Mouse (Mus musculus) neural tube, embryonic 10.5 days (tissue): ENCODE data around the gene Pias4.
"Not testable (repeated sequence)": the region's sequence is repeated elsewhere in the genome, so short reads cannot be mapped to it uniquely, and the experiment has no call there.

Experiments used
- DNase-seq: peaks from one replicate; pipeline ENCODE4 v3.0.0-alpha.2; 2017; ENCODE audit warnings: low spot score; ENCODE audit errors: extremely low spot score

Gene Pias4

DNA sequence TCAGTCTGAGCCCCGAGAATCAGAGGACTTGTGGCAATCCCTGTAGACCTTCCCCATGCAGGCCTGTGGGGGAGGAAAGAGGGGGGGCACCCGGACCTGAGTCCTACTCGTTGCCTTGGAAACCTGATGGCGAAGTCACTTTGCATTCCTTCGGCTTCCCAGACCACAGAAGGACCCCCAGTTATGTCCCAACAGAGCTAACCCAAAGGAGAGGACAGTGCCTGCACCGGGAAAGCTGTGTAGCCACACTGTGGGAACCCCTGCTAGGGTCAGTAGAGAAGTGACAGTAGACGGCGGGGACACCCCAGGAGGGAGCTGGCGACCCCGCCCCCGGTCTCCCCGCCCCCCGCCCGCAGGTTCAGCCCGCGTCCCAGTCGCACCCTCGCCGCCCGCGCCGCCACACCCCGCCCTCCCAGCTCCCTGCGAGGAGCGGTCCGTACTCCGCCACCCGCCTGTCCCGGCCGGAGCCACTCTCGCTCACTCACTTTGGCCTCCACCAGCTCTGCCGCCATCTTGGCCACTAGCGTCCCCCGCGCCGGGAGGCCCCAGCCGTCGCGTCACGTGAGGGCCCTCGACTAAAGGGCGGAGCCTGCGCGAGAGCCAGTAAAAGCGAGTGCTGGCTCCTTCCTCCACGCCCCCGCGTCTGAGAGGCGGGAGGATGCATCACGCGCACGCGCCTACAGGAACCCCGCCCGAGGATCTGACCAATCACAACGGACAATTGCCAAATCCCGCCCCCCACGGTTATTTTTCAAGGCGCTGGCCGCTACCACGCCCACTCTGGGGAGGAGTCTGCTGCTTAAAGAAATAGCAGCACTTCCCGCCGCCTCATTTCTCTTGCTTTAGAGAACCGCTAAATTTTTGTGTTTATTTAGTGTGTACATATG lies at the start of gene Pias4:
Pias4 (minus strand) TSS at position 724 of the 887 bp plus-strand sequence.
- DNase-seq: peak; percentile 99

DNA sequence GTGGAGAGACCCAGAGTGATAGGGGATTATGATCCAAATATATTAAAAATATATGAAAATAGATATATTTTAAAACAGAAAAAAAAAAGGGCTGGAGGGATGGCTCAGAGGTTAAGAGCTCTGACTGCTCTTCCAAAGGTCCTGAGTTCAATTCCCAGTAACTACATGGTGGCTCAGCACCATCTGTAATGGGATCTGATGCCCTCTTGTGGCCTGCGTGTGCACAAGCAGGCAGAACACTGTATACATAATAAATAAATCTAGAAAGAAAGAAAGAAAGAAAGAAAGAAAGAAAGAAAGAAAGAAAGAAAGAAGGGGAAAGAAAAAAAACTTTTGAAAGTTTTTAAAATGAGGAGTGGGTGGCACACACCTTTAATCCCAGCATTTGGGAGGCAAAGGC lies 49.5 kb upstream of the Pias4 start:
- DNase-seq: not testable (repeated sequence)

DNA sequence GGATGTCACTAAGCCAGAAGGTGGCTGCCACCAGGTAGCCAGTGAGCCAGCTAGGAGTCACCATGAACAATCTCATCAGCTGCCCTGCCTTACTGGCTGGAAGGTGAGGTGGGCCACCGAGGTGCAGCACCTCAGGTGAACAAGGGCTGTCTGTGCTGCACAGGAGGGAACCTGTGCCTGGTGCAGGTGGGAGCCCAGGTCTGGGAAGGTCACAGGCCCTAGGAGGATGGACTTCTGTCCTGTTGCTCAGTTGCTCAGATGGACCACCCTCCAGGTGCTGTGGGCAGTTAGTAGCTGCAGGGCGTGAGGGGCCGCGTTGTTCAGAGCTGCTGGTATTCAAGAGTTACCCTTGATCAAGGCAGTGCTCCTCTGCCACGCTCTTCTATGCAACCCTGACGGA lies 49.1 kb upstream of the Pias4 start:
- DNase-seq: no peak

DNA sequence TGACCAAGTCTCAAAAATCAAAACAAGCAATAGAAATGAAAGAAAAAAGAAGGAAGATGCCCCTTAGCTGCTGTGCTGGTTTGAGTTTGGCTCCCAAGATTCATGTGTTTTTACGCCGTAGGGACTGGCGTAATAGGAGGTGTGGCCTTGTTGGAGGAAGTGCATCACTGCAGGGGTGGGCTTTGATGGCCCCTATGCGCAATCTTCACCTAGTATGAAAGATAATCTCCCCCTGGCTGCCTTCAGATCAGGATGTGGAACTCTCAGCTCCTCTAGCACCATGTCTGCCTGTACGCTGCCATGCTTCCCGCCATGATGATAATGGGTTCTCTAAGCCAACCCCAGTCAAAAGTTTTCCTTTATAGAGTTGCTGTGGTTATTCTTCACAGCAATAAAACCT lies 48.5 kb upstream of the Pias4 start:
- DNase-seq: no peak

DNA sequence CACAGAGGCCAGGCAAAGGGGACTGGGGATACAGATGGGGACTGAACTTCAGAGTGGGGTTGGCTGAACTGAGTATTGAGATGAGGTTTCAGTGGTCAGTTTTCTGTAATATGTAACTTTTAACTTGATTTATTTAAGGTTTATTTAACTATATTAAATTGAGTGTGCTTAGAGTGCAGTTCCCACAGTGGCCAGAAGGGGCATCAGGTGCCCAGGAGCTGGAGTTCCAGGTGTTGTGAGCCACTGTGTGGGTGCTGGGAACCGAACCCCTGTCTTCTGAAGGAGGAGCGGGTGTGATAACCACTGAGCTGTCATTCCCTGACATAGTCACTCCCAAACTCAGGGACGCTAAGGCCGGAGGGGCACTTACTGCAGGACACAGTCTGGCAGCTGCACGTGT lies 42.4 kb upstream of the Pias4 start:
- no peak for DNase-seq

DNA sequence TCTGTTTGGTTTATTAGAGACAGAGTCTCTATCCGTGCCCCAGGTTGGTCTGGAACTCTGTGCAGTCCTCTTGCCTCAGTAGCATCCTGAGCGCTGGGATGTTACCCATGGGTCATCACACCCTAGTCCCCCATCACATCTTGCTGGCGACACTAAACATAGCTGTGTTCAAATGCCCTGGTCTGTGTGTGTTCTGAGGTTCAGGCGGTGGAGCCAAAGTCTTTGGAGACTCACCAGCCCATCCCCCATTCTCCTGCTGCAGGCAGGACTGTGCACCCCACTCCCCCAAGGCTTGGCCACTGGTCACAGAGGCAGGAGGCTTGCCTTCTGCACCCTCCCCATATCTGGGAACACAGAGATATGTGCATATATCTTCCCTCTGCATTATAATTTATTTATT lies 36.4 kb upstream of the Pias4 start:
- DNase-seq: no peak

DNA sequence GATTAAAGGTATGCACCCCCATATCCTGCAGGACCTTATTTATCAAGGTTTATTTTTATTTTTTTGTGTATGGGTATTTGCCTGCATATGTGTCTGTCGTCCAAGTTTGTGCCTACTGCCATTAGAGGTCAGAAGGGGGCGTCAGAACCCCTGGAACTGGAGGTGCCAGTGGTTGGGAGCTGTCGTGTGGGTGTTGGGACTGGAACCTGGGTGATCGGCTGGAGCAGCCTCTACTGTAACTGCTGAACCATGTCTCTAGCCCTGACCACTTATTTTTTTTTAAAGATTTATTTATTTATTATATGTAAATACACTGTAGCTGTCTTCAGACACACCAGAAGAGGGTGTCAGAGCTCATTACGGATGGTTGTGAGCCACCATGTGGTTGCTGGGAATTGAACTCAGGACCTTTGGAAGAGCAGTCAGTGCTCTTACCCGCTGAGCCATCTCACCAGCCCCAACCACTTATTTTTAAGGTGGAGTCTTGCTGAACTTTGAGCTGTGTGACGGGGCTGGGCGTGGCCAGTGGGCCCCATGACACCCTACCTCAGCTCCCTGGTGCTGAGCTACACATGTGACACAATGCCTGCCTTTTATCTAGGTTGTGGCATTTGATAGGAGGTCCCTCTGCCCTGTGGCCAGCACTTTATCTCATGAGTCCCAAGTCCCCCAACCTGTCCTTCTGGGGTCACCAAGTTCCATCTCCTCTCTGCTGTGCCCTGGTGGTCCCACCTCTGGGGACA lies 35.4 kb upstream of the Pias4 start:
- DNase-seq: no peak

DNA sequence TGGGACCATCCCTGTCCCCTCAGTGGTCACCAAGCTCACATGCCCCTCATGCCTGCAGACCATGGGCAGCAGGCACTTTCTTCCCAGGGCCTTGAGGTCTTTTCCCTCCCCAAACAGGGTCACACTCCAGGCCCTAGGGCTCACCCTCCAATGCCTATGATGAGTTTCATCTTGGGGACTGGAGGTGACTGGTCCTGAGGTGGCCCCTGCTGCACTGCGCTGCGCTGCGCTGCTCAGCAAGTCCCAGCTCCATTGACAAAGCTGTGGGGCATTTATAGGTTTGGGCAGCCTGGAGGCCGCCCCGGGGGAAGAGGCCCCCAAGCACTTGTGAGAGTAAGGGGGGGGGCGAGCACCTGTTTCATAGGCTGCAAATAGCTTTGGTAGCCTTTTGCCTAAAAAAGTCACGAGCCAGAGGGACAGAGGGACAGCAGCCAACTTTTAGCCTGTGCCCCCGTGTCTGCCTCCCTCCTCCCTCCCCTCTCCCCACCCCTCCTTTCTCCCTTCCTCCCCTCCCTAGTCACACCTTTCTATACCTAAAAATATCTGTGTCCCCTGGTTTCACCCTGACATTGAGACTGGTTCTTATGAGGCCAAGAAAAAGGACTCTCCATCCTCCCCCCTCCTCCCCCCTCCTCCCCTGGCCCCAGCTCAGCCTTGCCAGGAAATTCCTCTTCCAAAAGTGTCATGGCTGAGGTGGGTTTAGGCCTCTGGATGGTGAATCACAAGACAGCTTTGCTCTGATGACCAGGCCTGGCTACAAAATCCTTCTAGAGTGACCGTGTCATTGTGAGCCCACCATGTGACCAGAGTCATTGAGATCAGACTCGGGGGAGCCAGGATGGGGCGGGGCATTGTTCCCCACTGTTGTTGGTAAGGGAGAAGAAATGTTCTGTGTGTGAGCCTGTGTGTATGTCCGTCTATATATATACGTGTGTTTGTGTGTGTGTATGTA lies 34.4 kb upstream of the Pias4 start, which contains the start of gene Nmrk2:
Nmrk2 (minus strand) TSS at position 245 of the 952 bp plus-strand sequence.
- no peak for DNase-seq

DNA sequence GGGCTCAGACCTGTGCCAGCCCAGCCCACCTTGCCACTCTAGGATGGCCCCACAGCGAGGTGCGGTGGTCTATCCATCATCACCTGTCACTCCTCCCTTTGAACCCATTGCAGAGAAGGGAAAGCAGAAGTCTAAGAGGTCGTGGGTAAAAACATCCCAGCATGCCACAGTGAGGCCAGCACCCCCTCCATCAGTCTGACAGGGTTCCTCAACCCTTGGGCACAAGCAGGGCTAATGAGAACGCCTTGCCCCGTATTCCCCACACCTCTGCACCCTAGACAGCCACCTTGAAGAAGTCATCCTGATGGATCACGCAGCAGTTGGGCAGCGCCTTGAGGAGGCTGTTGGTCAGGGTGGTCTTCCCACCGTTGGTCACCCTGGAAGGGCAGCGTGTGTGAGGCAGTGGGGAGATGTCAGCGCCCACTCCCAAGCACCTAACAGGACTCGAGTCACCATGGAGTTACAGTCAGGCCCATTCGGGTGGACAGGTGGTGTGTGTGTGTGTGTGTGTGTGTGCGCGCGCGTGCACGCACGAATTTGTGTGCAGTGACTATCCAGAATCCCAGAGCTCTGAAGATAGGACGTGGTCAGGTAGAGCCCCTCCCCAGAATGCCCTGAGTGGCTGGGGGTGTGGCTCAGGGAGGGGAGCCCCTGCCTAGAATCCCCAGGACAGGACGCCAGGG lies 33.0 kb upstream of the Pias4 start:
- no peak for DNase-seq

DNA sequence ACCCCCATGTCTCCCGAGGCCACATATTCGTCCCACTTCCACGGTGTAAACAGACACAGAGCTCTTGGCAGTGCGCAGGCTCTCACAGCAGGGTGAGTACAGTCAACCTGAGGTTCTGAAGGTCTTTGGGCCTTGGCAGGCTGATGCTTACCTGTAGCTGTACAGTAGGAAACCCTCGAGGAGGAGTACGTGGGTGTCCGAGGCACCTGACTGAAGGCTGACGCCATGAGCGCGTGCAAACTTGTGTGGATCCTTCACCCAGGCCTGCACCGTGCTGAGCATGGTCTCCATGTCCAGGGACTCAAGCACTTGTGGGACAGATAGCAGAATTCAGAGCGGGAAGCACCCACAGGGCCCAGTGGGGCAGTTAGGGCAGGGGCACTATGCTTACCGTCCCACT lies 32.4 kb upstream of the Pias4 start:
- no peak for DNase-seq

DNA sequence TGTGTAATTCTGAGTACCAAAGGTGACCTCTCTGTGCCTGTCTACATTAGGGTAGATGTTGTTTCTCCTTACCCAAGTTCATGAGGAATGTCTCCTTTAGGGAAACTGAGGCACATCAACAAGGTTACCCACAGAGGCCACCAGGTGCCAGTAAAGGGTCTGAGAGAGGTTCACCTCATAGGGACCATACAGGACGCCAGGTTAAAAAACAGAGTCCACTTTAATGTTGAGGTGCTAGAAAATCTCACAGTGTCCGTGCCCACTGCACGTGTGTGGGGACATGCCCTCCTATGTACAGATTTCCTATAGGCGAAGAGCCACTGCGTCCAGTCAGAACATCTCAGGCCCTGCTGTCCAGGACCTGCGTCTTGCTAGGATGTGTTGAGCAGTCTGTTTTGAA lies 31.3 kb upstream of the Pias4 start:
- no peak for DNase-seq

DNA sequence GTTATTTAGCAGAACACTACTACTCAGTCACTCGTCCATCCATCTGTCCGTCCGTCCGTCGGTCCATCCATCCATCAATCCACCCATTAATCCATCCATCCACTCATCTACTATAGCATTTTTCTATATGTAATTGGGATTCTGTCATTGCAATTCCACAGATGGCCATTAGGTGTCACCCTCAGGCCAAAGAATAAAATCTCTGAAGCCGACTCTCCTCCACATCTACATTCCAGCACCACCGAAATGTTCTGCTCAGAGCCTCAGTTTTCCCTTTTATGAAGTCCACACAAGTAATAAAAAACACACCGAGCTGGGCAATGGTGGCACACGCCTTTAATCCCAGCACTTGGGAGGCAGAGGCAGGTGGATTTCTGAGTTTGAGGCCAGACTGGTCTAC lies 30.5 kb upstream of the Pias4 start:
- peak; percentile 67 for DNase-seq

DNA sequence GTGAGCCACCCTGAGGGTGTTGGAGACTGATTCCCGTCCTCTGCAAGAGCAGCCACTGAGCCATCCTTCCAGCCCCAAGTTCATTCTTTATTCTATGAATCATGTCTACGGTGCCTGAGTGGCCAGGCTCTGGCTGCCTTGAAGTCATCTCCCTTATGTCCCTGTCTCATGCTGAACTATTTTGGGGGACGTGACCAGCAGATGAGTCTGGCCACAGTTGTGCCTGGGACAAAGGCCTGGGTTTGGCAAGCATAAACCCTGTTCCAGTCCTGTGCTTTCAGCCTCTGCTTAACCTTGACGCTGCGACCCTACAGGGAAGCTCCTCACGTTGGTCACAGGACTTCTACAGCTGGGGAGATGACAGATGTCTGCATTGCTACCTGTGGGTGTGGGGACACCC lies 29.6 kb upstream of the Pias4 start:
- no peak for DNase-seq

DNA sequence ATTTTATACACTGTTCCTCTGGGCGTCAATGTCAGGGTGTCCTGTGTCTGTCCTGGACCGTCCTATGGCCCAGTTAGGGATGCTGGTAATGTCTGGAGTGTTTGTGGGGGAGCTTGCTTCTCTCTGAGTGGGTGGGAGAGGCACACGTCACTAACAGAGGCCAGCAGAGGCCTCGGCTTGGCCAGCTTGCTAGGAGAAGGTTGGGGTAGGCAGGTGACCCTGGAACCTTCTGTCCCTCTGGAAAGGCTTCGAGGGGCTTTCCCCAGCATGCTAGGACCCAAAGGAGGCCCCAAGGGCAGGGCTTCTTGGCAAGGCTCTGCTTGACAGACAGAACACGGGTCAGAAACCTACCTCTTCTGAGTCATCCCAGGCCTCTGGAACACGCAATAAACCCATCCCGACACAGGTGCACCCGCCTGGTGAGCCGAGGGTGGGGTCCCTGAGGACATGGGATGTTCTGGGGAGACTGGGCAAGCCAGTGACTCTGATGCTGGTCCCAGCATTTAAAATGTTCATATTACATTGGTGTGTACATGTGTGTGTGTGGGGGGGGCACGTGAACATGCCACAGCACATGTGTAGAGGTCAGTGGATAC lies 28.8 kb upstream of the Pias4 start:
- DNase-seq: no peak

DNA sequence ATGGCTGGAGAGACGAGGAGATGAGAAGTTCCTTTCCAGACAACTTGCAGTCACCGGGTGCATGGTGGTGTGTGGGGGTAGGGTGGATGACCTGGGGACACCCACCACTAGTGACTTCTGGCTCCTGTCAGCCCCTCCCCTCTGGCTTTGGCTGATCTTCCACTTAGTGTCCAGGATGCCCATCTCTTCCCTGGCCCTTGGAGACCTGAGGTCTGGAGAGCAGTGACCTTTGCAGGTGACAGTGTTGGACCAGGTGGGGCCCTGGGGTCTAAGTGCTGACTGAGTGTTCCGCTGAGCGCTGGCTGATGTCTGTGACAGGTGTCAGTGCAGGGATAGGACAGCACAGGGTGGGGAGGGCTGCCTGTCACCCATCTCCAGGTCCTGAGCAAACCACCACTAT lies 27.6 kb upstream of the Pias4 start:
- DNase-seq: no peak

DNA sequence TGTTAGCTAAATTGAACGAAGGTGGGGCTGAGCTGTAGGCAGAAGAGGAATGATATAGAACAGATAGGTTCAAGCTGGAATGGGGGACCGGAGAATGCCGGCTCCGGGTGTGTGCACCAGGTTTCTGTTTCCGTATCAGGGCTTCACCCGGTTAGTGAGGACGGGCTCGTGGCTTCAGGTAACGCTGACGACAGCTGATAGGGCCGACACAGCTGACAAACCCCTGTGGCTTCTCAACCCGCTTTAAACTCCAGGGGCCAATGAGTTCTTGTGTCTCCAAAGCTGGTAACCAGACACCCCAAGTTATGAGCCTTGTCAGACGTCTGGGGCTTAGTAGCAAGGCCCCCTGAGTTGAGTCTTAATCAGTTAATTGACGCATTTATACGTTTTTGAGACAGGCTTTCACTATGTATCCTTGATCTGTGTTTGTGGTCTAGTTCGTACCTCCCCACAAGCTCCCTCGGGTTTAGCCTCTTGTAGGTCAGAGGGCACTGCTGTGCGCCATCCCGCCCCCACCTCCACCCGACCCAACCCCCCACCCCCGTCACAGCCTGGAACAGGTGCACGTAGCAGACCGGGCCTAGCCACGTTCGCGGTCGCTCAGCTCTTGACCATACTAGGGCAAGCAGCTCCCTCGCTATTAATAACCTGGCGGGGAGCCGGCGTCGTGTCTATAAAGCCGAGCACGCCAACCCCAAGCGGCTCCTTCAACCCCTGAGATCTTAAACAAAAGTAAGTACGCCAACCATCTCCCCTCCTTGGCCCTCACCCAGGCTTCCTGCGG lies 26.5 kb upstream of the Pias4 start:
- no peak for DNase-seq

DNA sequence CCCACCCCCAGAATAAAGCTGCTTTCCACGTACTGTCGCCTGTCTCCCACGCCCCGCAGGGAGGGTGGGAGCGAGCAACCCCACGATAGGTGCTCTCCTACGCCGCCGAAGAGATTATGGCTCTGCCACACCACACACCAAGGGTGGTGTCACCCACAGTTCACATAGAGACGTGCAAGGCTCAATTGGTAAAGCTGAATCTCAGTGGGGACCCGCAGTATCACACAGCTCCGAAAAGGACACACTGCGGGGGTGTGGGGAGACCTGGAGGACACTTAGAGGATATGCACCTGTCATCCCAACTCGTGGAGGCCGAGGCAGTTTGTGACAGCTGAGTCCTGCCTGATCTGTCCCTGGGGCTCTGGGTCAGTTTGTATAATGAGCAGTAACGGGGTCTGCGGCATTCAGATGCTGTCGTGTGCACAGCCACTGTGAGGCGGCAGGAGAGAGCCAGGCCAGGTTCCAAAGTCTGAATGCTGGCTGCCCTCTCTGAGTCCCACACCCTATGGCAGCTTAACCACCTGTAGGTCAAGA lies 25.3 kb upstream of the Pias4 start:
- DNase-seq: peak; percentile 57

DNA sequence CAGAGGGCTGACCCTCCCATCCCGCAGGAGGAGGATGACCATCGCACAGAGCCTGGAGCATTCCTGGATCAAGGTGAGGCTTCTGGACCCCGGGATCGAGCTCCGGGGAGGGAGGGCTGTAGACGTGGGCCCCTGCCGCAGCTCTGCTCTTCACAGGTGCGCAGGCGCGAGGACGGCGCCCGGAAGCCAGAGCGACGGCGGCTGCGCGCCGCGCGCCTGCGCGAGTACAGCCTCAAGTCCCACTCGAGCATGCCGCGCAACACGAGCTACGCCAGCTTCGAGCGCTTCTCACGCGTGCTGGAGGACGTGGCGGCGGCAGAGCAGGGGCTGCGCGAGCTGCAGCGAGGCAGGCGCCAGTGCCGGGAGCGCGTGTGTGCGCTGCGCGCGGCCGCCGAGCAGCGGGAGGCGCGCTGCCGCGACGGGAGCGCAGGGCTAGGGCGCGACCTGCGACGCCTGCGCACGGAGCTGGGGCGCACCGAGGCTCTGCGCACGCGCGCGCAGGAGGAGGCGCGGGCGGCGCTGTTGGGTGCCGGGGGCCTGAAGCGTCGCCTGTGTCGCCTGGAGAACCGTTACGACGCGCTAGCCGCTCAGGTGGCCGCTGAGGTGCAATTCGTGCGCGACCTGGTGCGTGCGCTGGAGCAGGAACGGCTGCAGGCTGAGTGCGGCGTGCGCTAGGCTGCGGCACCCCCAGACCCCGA lies 24.7 kb upstream of the Pias4 start:
- DNase-seq: peak; percentile 81
